Mouse (Mus musculus) liver, embryonic 14.5 days (tissue): Measurements from ENCODE around the gene Akr1b10.

Experiments
- CTCF ChIP-seq: IDR thresholded peaks from 2 replicates; pipeline ENCODE4 v1.5.1; 2016; ENCODE audit warnings: antibody characterized with exemption, low read depth, control low read depth
- EP300 ChIP-seq: IDR thresholded peaks from 2 replicates; pipeline ENCODE4 v1.6.1; 2016; ENCODE audit warnings: antibody characterized with exemption, low read depth

GRCm38 (mm10) chr6:34399606-34400220 is 15.7 kb downstream of the Akr1b10 start:
- TF ChIP-seq CTCF (no peak), EP300 (no peak)
